In the genomic region with DNA sequence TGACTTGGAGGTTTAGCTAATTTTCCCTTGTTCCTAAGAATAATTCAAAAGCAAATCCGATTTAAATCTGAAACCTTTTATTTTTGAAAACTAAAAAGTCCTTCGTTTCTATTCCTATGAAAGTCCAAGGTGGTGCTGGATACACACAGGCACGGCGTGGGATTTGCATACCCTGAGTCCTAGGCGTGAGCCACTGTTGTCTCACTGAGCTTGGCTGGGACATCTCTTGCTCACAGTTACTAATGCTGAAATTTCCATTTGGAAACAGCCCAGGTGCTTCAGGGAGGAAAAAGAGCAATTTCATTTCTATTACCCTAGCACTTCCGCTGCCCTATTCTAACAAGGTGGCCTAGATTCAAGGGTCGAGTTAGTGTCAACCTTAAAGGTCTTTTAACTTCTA, we compare ENCODE assay signal across 13 mouse cellular contexts.
DNase-seq lines count a peak whose midpoint lies in the region.
"Had no signal": no experiment of that assay in that cellular context is flagged by ENCODE, and none has a peak within 500 bp of the region (broad histone marks: within the 10 kb centered on the region; RNA-seq: fewer than 3 reads in every experiment).

No protein-coding gene starts in this region.

- peak; percentile 14 for DNase-seq in frontal cortex, postnatal 36 days (ENCODE audit: low spot score in 2 of 2)
- DNase-seq in frontal cortex, postnatal 14 days (ENCODE audit: low spot score in 2 of 2), result no peak
- DNase-seq in right cerebral cortex, adult 18-20 months, result peak; percentile 35
- no peak for DNase-seq in right cerebral cortex, postnatal 10 days (ENCODE audit: low spot score in 2 of 2)
- peak; percentile 33 for DNase-seq in cerebellum, adult 8-10 months
- DNase-seq in right cerebral cortex, postnatal 36 days (ENCODE audit: low spot score in 2 of 2), result peak; percentile 9 to 25
- no peak for DNase-seq in thymus, postnatal 10 days (ENCODE audit: low spot score in 2 of 2)
- no peak for DNase-seq in c-Kit-positive CD71-positive TER-119-positive erythroid progenitor cells, embryonic 14.5 days (ENCODE audit: low spot score)
- DNase-seq: adrenal gland, postnatal 25 days; heart, adult 18-20 months; heart, postnatal 36 days; kidney, adult 9 months; thymus, adult 2 months had no signal

Comparison
In these comparisons a context has a peak if more than half of its experiments do, and no peak if none do; other contexts are left out.
1. DNase-seq: peak in frontal cortex, postnatal 36 days (2 of 2), right cerebral cortex, adult 18-20 months (single experiment), cerebellum, adult 8-10 months (single experiment) and right cerebral cortex, postnatal 36 days (2 of 2); none in frontal cortex, postnatal 14 days (0 of 2), right cerebral cortex, postnatal 10 days (0 of 2), thymus, postnatal 10 days (0 of 2) and c-Kit-positive CD71-positive TER-119-positive erythroid progenitor cells, embryonic 14.5 days (single experiment).